In the genomic region with DNA sequence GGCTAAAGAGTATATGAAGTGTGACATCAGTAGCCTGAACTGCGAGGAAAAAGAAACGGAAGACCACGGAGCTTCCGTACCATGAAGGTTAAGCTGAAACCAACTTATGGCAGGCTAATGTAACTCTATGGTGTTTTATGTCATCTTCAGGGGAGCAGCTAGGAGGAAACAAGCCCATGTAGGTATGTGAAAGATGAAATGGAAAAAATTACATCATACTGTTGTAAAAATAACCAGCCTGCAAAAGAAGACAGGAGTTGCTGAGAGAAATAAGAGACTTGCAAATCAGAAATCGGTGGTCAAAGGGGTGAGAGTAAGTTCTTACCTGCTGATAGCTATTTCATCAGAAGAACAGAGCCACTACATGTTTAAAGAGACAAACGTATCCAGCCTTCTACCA, we compare ENCODE assay signal across 36 mouse cellular contexts. TPM values are rescaled to one million over a fixed set of nuclear protein-coding genes. Genes with fewer than 3 reads are reported as not detected.
"Had no signal": no experiment of that assay in that cellular context is flagged by ENCODE, and none has a peak within 500 bp of the region (broad histone marks: within the 10 kb centered on the region; RNA-seq: fewer than 3 reads in every experiment).

No protein-coding gene starts in this region.

- H3K36me3 ChIP-seq: heart, embryonic 10.5 days; heart, embryonic 12.5 days; heart, embryonic 13.5 days; heart, embryonic 15.5 days; hindbrain, embryonic 10.5 days; hindbrain, embryonic 12.5 days; hindbrain, embryonic 13.5 days; hindbrain, embryonic 15.5 days; intestine, embryonic 15.5 days; kidney, embryonic 15.5 days had no signal

- H3K4me3 ChIP-seq: heart, embryonic 10.5 days; heart, embryonic 12.5 days; heart, embryonic 13.5 days; heart, embryonic 15.5 days; hindbrain, embryonic 10.5 days; hindbrain, embryonic 12.5 days; hindbrain, embryonic 13.5 days; hindbrain, embryonic 15.5 days; intestine, embryonic 15.5 days; kidney, embryonic 15.5 days; layer of hippocampus, adult 2 months had no signal

- H3K9me3 ChIP-seq: heart, embryonic 10.5 days; heart, embryonic 12.5 days; heart, embryonic 13.5 days; heart, embryonic 15.5 days; hindbrain, embryonic 10.5 days; hindbrain, embryonic 13.5 days; hindbrain, embryonic 15.5 days; intestine, embryonic 15.5 days; kidney, embryonic 15.5 days had no signal

- DNase-seq: heart, postnatal 10 days; heart, postnatal 14 days; heart, postnatal 36 days; heart, postnatal 4 days; kidney, adult 11 months; kidney, adult 18-20 months; kidney, adult 2 months; kidney, adult 8-10 months; kidney, postnatal 10 days; kidney, postnatal 14 days; kidney, postnatal 25 days; kidney, postnatal 36 days; kidney, postnatal 4 days; layer of hippocampus, adult 9-11 months; layer of hippocampus, postnatal 36 days had no signal

- H3K9ac ChIP-seq: heart, embryonic 12.5 days; heart, embryonic 13.5 days; heart, embryonic 15.5 days; hindbrain, embryonic 12.5 days; hindbrain, embryonic 13.5 days; hindbrain, embryonic 14.5 days; hindbrain, embryonic 15.5 days; intestine, embryonic 15.5 days; kidney, embryonic 15.5 days had no signal

- H3K27ac ChIP-seq: heart, embryonic 10.5 days; heart, embryonic 13.5 days; heart, embryonic 15.5 days; hindbrain, embryonic 10.5 days; hindbrain, embryonic 12.5 days; hindbrain, embryonic 13.5 days; hindbrain, embryonic 14.5 days; hindbrain, embryonic 15.5 days; hindbrain, postnatal 0 days; intestine, embryonic 15.5 days; kidney, embryonic 15.5 days; kidney, postnatal 0 days; layer of hippocampus, adult 2 months had no signal

- H3K27me3 ChIP-seq: heart, embryonic 12.5 days; heart, embryonic 13.5 days; heart, embryonic 15.5 days; hindbrain, embryonic 12.5 days; hindbrain, embryonic 13.5 days; hindbrain, embryonic 15.5 days; intestine, embryonic 15.5 days; kidney, embryonic 15.5 days had no signal

- H3K4me1 ChIP-seq: heart, embryonic 15.5 days; hindbrain, embryonic 12.5 days; hindbrain, embryonic 13.5 days; hindbrain, embryonic 15.5 days; intestine, embryonic 15.5 days; kidney, embryonic 15.5 days had no signal

- ATAC-seq: hindbrain, embryonic 16.5 days; hindbrain, postnatal 0 days; inflammation-experienced regulatory T-cells, adult 6 months; intestine, embryonic 15.5 days; intestine, embryonic 16.5 days; intestine, postnatal 0 days had no signal

- H3K4me2 ChIP-seq: heart, embryonic 11.5 days; heart, embryonic 12.5 days; heart, embryonic 13.5 days; heart, embryonic 15.5 days; hindbrain, embryonic 12.5 days; hindbrain, embryonic 13.5 days; hindbrain, embryonic 14.5 days; hindbrain, embryonic 15.5 days; intestine, embryonic 15.5 days; kidney, embryonic 15.5 days had no signal

RNA-seq across cellular contexts. Expression of a gene that starts 24.8 kb away (rescaled TPM):
- total RNA-seq: heart, postnatal 10 days; heart, postnatal 14 days; heart, postnatal 25 days; heart, postnatal 36 days; hematopoietic stem cell, adult 5-6 weeks had no signal
